ENCODE assay signal across 21 mouse cellular contexts in genomic region chr17:27973337-27973736, GRCm38 (mm10).
"Had no signal": no experiment of that assay in that cellular context is flagged by ENCODE, and none has a peak within 500 bp of the region (broad histone marks: within the 10 kb centered on the region; RNA-seq: fewer than 3 reads in every experiment).

No protein-coding gene starts in this region.

- H3K4me3 ChIP-seq: left cerebral cortex, adult 2 months; limb, embryonic 12.5 days; limb, embryonic 15.5 days; midbrain, embryonic 12.5 days; midbrain, embryonic 15.5 days; neural tube, embryonic 12.5 days; neural tube, embryonic 15.5 days had no signal

- H3K27ac ChIP-seq: left cerebral cortex, adult 2 months; limb, embryonic 12.5 days; limb, embryonic 15.5 days; liver, embryonic 14.5 days; macrophage; midbrain, embryonic 12.5 days; midbrain, embryonic 15.5 days; neural tube, embryonic 12.5 days; neural tube, embryonic 15.5 days had no signal

- H3K4me2 ChIP-seq: limb, embryonic 12.5 days; limb, embryonic 15.5 days; liver, embryonic 11.5 days; lung, embryonic 14.5 days; midbrain, embryonic 12.5 days; midbrain, embryonic 15.5 days; neural tube, embryonic 12.5 days; neural tube, embryonic 15.5 days had no signal

- DNase-seq: kidney, postnatal 10 days; kidney, postnatal 36 days; layer of hippocampus, postnatal 36 days; liver, postnatal 0 days; lung, embryonic 14.5 days; retina, postnatal 1 day; right cerebral cortex, postnatal 25 days; spleen, adult 18-20 months; thymus, adult 18-20 months; thymus, postnatal 36 days had no signal

- H3K36me3 ChIP-seq: midbrain, embryonic 15.5 days had no signal

- ATAC-seq: liver, postnatal 0 days; lung, postnatal 0 days; midbrain, embryonic 15.5 days had no signal

- H3K9me3 ChIP-seq: limb, embryonic 12.5 days; limb, embryonic 15.5 days; midbrain, embryonic 12.5 days; midbrain, embryonic 15.5 days; neural tube, embryonic 12.5 days; neural tube, embryonic 15.5 days had no signal

- H3K9ac ChIP-seq: limb, embryonic 12.5 days; limb, embryonic 15.5 days; liver, embryonic 14.5 days; liver, postnatal 0 days; lung, embryonic 14.5 days; midbrain, embryonic 12.5 days; midbrain, embryonic 15.5 days; neural tube, embryonic 12.5 days; neural tube, embryonic 15.5 days had no signal

- H3K27me3 ChIP-seq: limb, embryonic 12.5 days; limb, embryonic 15.5 days; midbrain, embryonic 12.5 days; midbrain, embryonic 15.5 days; neural tube, embryonic 12.5 days; neural tube, embryonic 15.5 days had no signal

- H3K4me1 ChIP-seq: midbrain, embryonic 12.5 days; midbrain, embryonic 15.5 days had no signal
